Mouse (Mus musculus) cerebellum, adult 2 months (tissue): Measurements from ENCODE around the gene Fosb. TPM values are rescaled to one million over a fixed set of nuclear protein-coding genes. Genes with fewer than 3 reads are reported as not detected.

ENCODE experiments used
- DNase-seq, 2 experiments: peaks; one replicate each; pipeline ENCODE4 v3.0.0; 2021
- H3K27ac ChIP-seq: fragments of 200-500 bp; 2 replicates; pipeline ENCODE4 v1.5.1; 2012; ENCODE audit warnings: low read length, control low read depth, inconsistent platforms; ENCODE audit not compliant: insufficient read depth
- H3K27me3 ChIP-seq: fragments of 200-500 bp; 2 replicates; pipeline ENCODE4 v1.6.1; 2012; ENCODE audit warnings: inconsistent platforms, mild to moderate bottlenecking, low read length, moderate library complexity; ENCODE audit not compliant: control insufficient read depth, insufficient read depth
- H3K4me1 ChIP-seq: fragments of 200-500 bp; 2 replicates; pipeline ENCODE4 v1.6.1; 2011; ENCODE audit warnings: low read length; ENCODE audit not compliant: control insufficient read depth, insufficient read depth
- H3K4me3 ChIP-seq: fragments of 200-500 bp; replicated peaks from 2 replicates; pipeline ENCODE3; 2011; ENCODE audit warnings: mild to moderate bottlenecking, low read depth, low read length, control low read depth; ENCODE audit not compliant: insufficient read depth
- CTCF ChIP-seq: fragments of 200-500 bp; IDR thresholded peaks from 2 replicates; pipeline ENCODE4 v1.5.1; 2011; ENCODE audit warnings: low read depth, mild to moderate bottlenecking, control low read depth, low read length, moderate library complexity, borderline replicate concordance; ENCODE audit not compliant: insufficient read depth
- POLR2A ChIP-seq: fragments of 200-500 bp; IDR thresholded peaks from 2 replicates; pipeline ENCODE4 v1.6.1; 2011; ENCODE audit warnings: low read length, control low read depth, borderline replicate concordance; ENCODE audit not compliant: insufficient read depth
- WGBS: fragments of 180-500 bp; shearing (Covaris S2); methylation state at CpG from one replicate; pipeline ENCODE4 v1.1.7; 2018; 5-methylcytosine and 5-hydroxymethylcytosine counted together
- polyA plus RNA-seq: library from polyadenylated mRNA; depleted of rRNA; stranded (reverse); fragments of >200 nt; gene quantifications from 2 replicates; pipeline ENCODE4 v1.2.3, GENCODE M21; 2012

Gene Fosb
- polyA plus RNA-seq, 1 experiment, result 0.67 TPM

- WGBS, result 83% methylated on average over 13 of the region's 13 CpGs
- Histone ChIP-seq H3K4me3 (no peak overlapping the region), H3K4me1 (peaks cover 3% of the 10 kb centered on the region; the same call in 1 of the 2 replicates), H3K27ac (no peak overlapping the region), H3K27me3 (no peaks in the 10 kb centered on the region)
- no peak for DNase-seq
- TF ChIP-seq CTCF (no peak), POLR2A (no peak)
Observed at GRCm38 (mm10) chr7:19349188-19349915, 39.5 kb upstream of the Fosb start.

GRCm38 (mm10) chr7:19344938-19345471 lies 35.2 kb upstream of the Fosb start:
- peak; percentile 98 to 99 for DNase-seq
- Histone ChIP-seq H3K27me3 (no peaks in the 10 kb centered on the region), H3K4me1 (peaks cover 4% of the 10 kb centered on the region; the same call in 1 of the 2 replicates), H3K27ac (peak overlapping the region; percentile 93), H3K4me3 (peak overlapping the region; percentile 91)
- WGBS, result under 1% methylated on average over 31 of the region's 31 CpGs
- TF ChIP-seq CTCF, result no peak
- TF ChIP-seq POLR2A, result peak; percentile 63; the same call in 1 of the 2 replicates

DNA sequence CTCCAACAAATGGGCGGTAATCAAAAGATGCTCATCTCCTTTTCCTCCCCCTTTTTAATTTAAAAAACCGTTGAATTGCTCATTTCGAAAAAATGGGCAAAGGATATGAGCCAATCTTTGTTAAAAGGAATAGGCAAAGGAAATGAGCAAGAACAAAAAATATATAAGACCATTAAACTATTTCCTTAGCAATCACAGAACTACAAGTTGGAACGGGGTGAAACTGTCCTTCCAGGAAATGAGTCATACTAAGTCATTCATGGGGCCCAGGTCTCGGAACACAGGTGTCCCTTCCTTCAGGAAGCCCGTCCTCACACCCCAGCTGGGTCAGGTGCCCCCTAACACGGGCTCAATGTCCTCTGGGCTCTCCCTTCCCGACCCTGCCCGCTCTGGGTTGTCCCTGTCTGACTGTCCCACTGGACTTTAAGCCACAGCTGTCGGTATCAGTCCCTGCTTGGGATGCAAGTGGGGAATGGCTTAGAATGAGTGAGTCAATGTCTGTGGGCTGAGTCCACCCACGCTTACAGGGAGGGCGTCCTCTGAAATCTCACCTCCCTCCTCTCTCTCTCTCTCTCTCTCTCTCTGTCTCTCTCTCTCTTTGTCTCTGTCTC lies 34.5 kb upstream of the Fosb start, which contains the start of gene Ercc1:
Gene Ercc1, plus strand, starts transcription at position 542 of the 611 bp plus-strand sequence.
- H3K27ac ChIP-seq, result peak within 1 kb of the TSS; percentile 93
- H3K27me3 ChIP-seq, result no peaks in the 10 kb centered on the region
- peaks cover 4% of the 10 kb centered on the region; the same call in 1 of the 2 replicates for H3K4me1 ChIP-seq
- 16% methylated on average over 12 of the region's 12 CpGs for WGBS
- TF ChIP-seq CTCF (no peak), POLR2A (no peak)
- DNase-seq, result no peak
- peak within 1 kb of the TSS; percentile 91 for H3K4me3 ChIP-seq

DNA sequence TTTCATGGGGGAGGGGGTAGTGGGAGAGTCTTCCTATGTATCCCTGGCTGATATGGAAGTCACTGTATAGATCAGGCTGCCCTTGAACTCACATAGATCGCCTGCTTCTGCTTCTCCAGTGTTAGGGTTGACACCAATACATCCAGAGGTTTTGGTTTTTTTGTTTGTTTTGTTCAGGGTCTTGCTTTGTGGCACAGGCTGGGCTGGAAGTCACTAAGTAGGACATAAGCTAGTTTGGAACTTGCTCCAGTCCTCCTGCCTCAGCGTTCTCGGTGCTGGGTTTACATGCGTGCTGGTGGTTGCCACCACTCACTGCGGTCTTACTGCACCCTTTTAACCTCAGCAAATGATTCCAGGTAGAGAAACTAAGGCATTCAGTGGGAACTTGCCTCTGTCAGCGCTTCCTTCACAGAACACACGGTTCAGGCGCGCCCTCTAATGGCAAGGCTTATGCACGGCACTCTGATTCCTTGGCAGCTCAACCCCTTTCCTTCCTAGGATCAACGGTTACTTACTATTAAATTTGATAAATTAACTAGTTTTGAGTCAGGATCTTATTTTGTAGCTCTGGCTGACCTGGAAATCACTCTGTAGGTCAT lies 33.5 kb upstream of the Fosb start:
- WGBS, result 1% methylated on average over 11 of the region's 11 CpGs
- Histone ChIP-seq H3K27ac (no peak overlapping the region), H3K4me1 (peaks cover 4% of the 10 kb centered on the region; the same call in 1 of the 2 replicates), H3K27me3 (no peaks in the 10 kb centered on the region), H3K4me3 (peak overlapping the region; percentile 24)
- no peak for TF ChIP-seq POLR2A
- peak; percentile 90 for TF ChIP-seq CTCF
- DNase-seq, result peak; percentile 74 to 86

DNA sequence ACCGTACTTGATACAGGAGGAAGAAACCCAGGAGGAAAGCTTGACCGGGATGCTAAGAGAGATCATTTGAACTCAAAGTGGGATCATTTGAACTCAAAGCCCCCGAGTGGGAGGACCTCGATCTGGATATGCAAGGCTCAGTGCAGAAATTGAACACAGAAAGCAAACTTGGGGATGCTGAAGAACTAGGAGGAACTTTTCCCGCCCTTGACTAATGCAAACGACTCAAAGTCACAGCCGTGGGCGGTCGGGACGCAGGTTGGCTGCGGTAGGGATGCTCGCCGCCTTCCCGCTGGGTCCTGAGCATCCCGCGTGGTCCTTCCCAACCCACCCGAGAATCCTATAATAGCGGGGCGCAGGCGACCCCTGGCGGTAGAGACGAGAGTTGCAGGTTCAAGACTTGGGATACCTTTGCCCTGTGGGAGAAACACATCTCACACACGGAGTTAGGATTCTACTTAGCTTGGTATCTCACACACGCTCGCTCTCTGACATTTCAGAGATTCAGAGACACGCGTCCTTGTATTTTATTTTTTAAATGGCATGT lies 32.7 kb upstream of the Fosb start:
- TF ChIP-seq POLR2A (no peak), CTCF (peak; percentile 95)
- WGBS, result under 1% methylated on average over 27 of the region's 27 CpGs
- peak; percentile 90 to 96 for DNase-seq
- Histone ChIP-seq H3K4me3 (peak overlapping the region; percentile 61), H3K27ac (no peak overlapping the region), H3K27me3 (no peaks in the 10 kb centered on the region), H3K4me1 (peaks cover 4% of the 10 kb centered on the region; the same call in 1 of the 2 replicates)

- TF ChIP-seq CTCF (no peak), POLR2A (no peak)
- Histone ChIP-seq H3K27me3 (no peaks in the 10 kb centered on the region), H3K4me3 (peak overlapping the region; percentile 61), H3K4me1 (peaks cover 4% of the 10 kb centered on the region; the same call in 1 of the 2 replicates), H3K27ac (no peak overlapping the region)
- DNase-seq, result peak; percentile 75 to 84
- under 1% methylated on average over 41 of the region's 41 CpGs for WGBS
Observed at GRCm38 (mm10) chr7:19341761-19342409, 32.0 kb upstream of the Fosb start.

DNA sequence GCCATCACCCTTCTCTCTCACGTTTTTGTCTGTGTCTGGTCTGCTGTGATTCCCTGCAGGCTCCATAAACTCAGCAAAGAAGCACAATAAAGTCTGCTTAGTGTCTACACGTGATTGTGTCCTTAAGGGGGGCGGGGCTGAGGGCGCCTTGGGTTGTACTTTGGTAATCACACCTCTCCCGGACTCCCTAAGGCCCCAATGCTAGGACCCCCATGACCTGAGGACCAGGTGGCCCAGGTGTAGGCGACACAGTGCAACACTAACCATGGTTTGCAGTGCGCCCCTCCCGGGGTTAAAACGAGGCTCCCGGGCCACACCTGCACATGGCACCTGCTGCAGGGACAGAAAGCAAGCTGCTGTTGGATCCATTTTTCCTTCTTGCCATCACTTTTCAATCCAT lies 31.4 kb upstream of the Fosb start:
- no peaks in the 10 kb centered on the region for H3K27me3 ChIP-seq
- peaks cover 4% of the 10 kb centered on the region; the same call in 1 of the 2 replicates for H3K4me1 ChIP-seq
- H3K27ac ChIP-seq, result no peak overlapping the region
- WGBS, result 31% methylated on average over 10 of the region's 10 CpGs
- TF ChIP-seq CTCF (no peak), POLR2A (no peak)
- DNase-seq, result no peak
- no peak overlapping the region for H3K4me3 ChIP-seq
